Mouse (Mus musculus) left cerebral cortex, postnatal 14 days (tissue): ENCODE data around the gene Ciapin1. TPM values are rescaled to one million over a fixed set of nuclear protein-coding genes. Genes with fewer than 3 reads are reported as not detected.
"Not testable (repeated sequence)": the region's sequence is repeated elsewhere in the genome, so short reads cannot be mapped to it uniquely, and the experiment has no call there.

Experiments used
- DNase-seq, 2 experiments: peaks; one replicate each; pipeline ENCODE4 v3.0.0; 2021 to 2022; ENCODE audit warnings: low spot score in 2 of 2, mixed read lengths in 1 of 2
- intact Hi-C: fragments of 180-260 bp; cut with DNase I; formaldehyde crosslinking; loops from one replicate; pipeline ENCODE4 v1.15.1; 2025
- total RNA-seq, 2 experiments: library from RNA; stranded (reverse); gene quantifications; 2 replicates each; pipeline ENCODE4 v1.2.3; 2021

Ciapin1 gene
- total RNA-seq, 2 experiments from 2014 or later, result 73.9 to 76.7 TPM

DNA sequence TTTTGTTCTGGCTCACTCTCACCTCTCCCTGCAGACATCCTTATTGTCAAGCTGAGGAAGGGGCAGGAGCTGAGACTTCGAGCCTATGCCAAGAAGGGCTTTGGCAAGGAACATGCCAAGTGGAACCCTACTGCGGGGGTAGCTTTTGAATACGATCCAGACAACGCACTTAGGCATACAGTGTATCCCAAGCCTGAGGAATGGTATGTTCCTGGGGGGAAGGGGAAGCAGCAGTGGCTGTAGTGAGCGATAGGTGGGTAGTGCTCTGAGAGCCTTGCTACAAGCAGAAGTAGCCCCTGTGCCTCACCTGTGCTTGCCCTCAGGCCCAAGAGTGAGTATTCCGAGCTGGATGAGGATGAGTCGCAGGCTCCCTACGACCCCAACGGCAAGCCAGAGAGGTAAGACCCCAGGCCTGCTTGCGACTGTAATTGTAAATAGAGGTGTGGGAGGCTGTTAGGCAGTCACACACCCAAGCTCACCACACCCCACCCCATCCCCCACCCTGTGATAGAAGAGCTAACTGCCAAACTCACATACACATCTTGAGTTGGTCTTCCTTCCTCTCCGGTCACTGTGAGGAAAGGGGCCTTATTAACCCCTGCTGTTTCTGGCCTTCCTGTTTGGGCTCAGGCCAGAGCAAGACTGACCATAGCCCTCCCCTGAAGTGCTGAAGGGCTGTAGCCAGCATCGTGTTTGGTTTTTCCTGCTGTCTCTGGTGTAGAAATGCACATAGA, 24.5 kb upstream of the Ciapin1 start:
- intact Hi-C loops, result no loop called here

GRCm38 (mm10) chr8:94861352-94861910, 23.3 kb upstream of the Ciapin1 start:
- intact Hi-C loops, result no loop called here
- peak in 1 of 2 experiments; percentile 72 for DNase-seq

More for the DNA sequence above, 24.5 kb upstream of the Ciapin1 start:
- DNase-seq, result no peak

DNA sequence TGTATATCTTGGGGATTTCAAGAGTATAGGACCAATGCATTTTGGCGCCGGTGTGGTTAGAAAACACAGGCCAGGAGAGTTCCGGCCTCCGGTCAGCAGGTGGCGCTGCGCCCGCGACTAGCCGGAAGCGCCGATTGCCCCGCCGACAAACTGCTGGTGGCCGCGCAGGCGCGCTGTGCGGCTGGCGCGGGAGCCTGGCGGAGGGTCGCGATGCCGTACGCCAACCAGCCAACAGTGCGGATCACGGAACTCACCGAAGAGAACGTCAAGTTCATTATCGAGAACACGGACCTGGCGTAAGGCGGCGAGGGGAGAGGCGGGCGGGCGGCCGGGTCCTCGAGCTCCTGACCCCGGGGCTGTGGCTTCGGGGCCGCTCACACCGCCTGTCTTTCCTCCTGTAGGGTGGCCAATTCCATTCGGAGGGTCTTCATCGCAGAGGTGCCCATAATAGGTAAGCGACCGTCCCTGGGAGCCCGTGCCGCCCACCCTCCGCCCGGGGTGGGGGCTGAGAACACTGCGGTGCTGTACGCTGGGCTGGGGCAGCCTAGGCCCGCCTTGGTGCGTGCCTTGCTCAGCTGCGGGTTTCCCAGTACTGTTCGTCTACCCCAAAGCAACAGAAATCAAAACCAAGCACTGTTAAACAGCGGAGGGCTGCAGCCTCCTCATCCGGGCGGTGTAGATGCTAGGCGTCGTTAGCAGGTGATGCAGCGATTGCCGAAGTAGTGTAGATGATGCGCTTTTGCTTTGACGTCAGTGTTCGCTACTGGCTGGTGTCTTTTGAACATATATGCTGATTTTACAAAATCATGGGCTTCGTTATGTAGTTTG, 19.4 kb upstream of the Ciapin1 start, which contains the start of gene Polr2c:
TSS of gene Polr2c (plus strand) at position 105 of the 828 bp plus-strand sequence.
- intact Hi-C loops, result loop anchor here (5.0 kb wide), 1 partner anchor 50 kb away; no protein-coding TSS in a partner anchor
- peak; percentile 93 to 94 for DNase-seq

DNA sequence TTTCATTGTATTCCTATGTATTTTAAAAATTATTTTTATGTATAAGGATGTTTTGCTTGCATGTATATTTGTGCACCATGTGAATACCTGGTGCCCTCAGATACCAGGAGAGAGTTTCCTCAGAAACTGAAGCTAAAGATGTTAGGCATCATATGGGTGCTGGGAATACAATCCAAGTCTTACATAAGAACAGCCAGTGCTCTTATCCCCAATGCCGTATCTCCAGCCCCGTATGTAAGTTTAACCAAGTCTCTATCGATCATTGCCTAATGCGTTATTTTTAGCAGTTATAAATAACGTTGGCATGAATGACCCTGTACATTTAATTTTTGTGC, 18.8 kb upstream of the Ciapin1 start:
- DNase-seq, result no peak
- intact Hi-C loops, result loop anchor here (5.0 kb wide), 1 partner anchor 50 kb away; no protein-coding TSS in a partner anchor

GRCm38 (mm10) chr8:94854761-94855160, 16.6 kb upstream of the Ciapin1 start:
- DNase-seq, result not testable (repeated sequence)
- intact Hi-C loops, result loop anchor here (5.0 kb wide), 1 partner anchor 53 kb away; no protein-coding TSS in a partner anchor

DNA sequence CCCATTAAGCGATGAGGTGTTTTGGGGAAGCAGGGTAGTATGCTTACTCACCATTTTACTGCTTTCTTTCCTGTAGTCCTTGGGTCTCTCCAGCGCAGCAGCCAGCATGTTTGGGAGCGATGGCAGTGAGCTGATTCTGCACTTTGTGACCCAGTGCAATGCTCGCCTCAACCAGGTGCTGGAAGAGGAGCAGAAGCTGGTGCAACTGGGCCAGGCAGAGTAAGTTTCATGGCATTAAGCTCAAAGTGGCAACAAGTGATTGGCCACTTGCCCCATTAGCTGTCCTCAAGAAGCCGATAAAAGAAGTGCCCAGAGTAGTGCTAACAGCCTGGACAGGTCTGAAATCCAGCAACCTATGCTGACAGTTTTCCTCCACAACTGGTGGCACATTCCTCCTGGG, 11.9 kb upstream of the Ciapin1 start:
- intact Hi-C loops, result no loop called here
- DNase-seq, result no peak

DNA sequence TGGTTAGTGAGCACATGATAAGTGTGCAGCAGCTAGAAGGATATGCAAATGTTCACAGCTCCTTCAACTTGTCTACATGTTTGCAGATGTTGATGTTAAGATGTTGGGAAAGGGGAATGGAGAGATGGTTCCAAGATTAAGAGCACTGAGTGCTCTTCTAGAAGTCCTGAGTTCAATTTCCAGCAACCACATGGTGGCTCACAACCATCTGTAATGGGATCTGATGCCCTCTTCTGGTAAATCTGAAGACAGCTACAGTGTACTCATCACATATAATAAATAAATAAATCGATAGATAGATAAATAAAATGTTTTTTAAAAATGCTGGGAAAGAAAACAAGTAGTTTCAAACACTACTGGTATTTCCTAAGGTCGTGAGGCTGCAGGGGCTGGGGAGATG, 3.0 kb upstream of the Ciapin1 start:
- intact Hi-C loops, result no loop called here
- no peak for DNase-seq

DNA sequence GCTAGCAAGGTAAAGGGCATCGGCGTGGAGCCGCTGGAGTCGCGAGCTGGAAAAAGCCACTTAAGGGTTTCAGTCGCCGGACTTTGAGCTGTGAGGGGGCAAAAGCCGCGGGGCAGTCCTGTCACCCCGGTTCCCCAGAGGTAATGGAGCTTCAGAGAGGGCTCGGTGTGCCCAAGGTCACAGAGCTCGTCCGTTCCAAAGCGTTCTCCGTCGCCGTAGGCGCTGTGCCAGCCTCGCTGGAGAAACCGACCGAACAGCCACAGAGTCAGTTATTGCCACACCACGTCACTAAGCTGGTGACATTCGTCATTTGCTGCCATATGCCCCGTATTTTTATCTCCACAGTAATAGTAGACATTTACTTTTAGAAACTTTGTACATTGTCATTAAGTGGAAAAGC, 442 bp upstream of the Ciapin1 start:
- peak; percentile 72 to 77 for DNase-seq
- intact Hi-C loops, result no loop called here

GRCm38 (mm10) chr8:94836456-94837240, 1.5 kb downstream of the Ciapin1 start:
- DNase-seq, result no peak
- intact Hi-C loops, result no loop called here

GRCm38 (mm10) chr8:94835751-94836150, 2.4 kb downstream of the Ciapin1 start:
- DNase-seq, intact Hi-C loops: not testable (repeated sequence)

- intact Hi-C loops, DNase-seq: not testable (repeated sequence)
These were observed 4.2 kb downstream of the Ciapin1 start for GRCm38 (mm10) chr8:94833901-94834405.

DNA sequence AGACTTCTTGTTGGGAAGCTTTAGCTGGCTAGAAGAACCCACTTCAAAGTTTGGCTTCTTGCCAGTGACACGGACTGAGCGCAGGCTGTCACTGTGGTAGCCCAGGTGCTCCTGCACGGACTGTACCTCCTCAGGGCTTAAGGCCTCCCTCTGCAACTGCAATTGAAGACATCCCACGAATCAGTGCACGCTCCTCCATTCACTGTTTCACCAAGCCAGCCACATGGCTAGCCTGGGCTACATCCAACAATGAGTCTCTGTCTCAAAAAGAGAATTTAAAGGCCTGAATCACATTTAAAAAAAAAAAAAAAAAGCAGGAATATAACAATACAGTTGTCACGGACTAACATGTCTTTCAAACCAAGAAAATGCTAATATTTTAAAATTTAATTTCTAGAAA, 9.9 kb downstream of the Ciapin1 start:
- DNase-seq, result no peak
- intact Hi-C loops, result no loop called here

DNA sequence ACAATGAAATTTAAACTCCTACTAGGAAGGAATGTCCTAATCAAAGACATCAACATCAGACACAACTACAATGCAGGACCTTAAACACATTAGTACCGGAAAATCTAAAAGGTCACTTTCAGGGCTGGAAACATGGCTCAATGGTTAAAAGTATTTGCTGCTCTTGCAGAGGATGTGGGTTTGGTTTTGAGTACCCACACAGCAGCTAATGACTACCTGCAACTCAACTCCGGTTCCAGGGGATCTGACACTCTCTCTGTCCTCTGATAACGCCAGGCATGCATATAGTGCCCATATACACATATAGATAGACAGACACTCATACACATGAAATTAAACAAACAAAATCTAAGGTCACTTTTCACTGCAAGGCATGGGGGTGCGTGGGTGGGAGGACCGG, 11.9 kb downstream of the Ciapin1 start:
- DNase-seq, result no peak

DNA sequence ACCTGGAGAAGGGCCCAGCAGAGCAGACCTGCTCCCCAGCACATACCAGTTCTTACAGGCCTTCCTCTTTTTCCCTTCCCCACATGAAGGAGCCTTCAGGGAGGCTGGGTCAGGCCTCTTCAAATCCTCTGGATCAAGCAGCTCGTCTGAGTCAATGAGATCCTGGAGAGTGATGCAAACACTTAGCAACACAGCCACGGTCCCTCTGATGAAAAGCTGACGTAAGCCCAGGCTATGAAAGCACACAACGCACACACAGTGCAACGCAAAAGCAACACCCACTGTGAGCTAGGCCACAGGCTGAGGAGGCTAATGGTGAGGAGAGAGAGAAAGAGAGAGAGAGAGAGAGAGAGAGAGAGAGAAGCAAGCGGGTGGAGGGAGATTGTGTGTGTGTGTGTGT, 13.0 kb downstream of the Ciapin1 start:
- intact Hi-C loops, result no loop called here

More for the DNA sequence above, 11.9 kb downstream of the Ciapin1 start:
- intact Hi-C loops, result no loop called here

DNA sequence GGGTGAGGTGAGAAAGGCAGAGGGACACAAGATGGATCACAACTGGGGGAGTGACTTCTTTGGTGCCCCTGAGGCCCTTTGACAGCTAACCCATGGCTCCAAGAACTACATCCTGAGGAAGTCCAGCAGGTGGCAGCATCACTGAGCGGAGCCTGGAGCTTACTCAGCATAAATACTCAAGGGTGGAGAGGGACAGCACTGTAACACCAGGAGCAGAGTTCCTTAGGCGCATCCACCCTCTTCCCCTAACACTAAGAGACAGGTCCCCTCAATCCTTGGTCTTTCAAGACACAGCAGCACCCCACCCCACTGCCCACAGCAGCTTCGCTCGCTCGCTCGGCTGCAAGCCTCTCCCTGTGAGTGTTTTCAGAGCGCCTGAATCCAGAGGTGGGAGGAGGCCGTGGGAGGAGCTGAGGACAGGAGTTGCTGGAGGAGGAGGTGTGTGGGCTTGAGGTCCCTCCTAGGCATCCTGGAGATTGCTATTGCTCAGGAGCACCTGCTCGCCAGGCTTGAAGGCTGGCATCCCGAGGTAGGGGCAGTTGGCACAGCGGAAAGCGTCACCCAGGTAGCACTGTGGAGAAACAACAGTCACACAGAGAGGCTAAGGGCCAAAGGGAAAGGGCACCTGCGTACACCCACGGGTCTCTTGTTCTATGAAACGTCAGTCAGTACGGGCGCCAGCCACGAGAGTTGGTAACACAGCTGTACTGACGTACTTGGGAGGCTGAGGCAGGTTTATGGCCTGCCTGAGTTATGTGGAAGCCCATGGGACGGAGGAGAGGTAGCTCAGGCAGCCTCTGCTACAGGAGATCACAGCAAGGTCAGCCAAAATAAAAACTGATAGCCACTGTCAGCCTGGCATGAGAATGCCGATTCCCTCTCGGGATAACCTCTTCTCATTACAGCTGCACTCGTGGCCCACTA, 15.3 kb downstream of the Ciapin1 start:
- peak; percentile 60 to 68 for DNase-seq
- intact Hi-C loops, result no loop called here

More for the DNA sequence above, 13.0 kb downstream of the Ciapin1 start:
- no peak for DNase-seq

DNA sequence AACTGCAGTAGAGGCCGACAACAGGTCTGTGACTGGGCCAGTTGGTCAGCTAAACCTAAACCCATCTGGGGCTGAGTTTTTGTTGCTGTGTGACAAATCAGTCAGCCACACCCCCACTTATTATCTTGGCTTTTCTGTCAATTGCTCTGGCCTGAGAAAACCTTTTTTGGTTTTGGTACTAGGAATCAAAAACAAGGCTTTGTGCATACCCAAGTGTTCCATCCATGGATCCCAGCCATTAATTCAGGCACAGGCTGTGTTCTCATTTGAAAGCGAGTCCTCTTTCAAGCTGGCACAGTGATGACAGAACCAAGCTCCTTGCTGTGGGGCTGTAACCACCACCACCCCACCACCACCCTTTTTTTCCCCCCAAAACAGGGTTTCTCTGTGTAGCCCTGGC, 16.8 kb downstream of the Ciapin1 start:
- intact Hi-C loops, result no loop called here
- no peak for DNase-seq

DNA sequence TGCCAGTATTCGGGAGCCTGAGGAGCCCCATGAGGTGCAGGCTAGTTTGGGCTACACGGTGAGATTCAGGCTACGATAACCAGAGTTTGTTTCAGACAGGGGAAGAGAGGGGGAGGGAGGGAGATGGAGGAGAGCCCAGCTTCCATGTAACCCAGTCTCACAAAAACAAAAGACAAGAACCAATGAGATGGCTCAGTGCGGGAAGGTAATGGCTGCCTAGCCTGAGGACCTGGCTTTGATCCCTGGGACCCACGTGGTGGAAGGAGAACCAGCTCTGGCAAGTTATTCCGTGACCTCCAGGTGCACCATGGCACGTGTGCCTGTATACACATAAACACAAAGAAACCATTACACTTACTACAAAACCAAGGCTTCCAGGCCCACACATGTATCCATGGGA, 17.6 kb downstream of the Ciapin1 start:
- intact Hi-C loops, result no loop called here
- no peak for DNase-seq

GRCm38 (mm10) chr8:94819671-94820179, 18.4 kb downstream of the Ciapin1 start:
- intact Hi-C loops, result loop anchor here (10.0 kb wide), 1 partner anchor 225 kb away; no protein-coding TSS in a partner anchor
- no peak for DNase-seq
